Mouse (Mus musculus): Measurements from ENCODE around the gene Cox5a. TPM values are rescaled to one million over a fixed set of nuclear protein-coding genes. Genes with fewer than 3 reads are reported as not detected.

Gene Cox5a
- polyA plus RNA-seq, 2 experiments: 121 to 317 TPM

DNA sequence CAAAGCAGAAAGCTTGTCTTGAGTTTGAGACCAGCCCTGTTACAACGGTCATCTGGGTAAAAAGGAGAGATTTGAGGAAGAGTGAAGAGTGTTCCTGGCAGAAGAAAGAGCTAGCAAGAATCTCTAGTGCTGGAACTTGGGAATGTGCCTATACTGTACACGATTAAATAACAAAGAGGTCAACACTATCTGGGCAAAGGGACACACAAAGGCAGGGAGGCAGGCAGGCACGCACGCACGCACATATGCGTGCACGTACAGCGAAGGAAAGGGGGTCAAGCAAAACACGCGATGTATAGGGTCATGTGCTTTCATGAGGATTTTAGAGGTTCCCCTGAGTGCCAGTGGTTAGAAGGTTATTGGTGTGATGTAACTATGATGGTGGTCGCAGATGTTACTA, 32.0 kb downstream of the Cox5a start:
- H3K4me1 ChIP-seq (replicated peaks; ENCODE audit: control insufficient read depth in 2 of 2, insufficient read depth in 2 of 2, low read length in 1 of 2): peaks cover 0 to 6% of the 10 kb centered on the region in 2 experiments; a peak in 3 of 4 replicates
- H3K27me3 ChIP-seq (ENCODE audit: control insufficient read depth, insufficient read depth, low read length): no peaks in the 10 kb centered on the region
- H3K4me2 ChIP-seq (ENCODE audit: low read depth): peak overlapping the region; percentile 79
- H3K36me3 ChIP-seq (replicated peaks; ENCODE audit: control insufficient read depth, insufficient read depth, low read depth): no peaks in the 10 kb centered on the region
- no peak for TF ChIP-seq CTCF (IDR thresholded peaks at IDR 0.05; ENCODE audit: low read depth)
- no peak for TF ChIP-seq EP300 (IDR thresholded peaks at IDR 0.05; ENCODE audit: low read depth)
- no peak overlapping the region for H3K4me3 ChIP-seq (ENCODE audit: insufficient read depth in 1 of 2, low read depth in 2 of 2, low read length in 2 of 2)
- H3K9ac ChIP-seq (replicated peaks): no peak overlapping the region
- DNase-seq (ENCODE audit: low read depth in 3 of 3, low spot score in 3 of 3) (no peak), ATAC-seq (ENCODE audit: insufficient read depth) (no peak)
- no peaks in the 10 kb centered on the region for H3K9me3 ChIP-seq (ENCODE audit: control insufficient read depth, low read length)
- WGBS (ENCODE audit: insufficient replicate concordance): 71% methylated on average over 11 of the region's 11 CpGs
- no peak overlapping the region for H3K27ac ChIP-seq

DNA sequence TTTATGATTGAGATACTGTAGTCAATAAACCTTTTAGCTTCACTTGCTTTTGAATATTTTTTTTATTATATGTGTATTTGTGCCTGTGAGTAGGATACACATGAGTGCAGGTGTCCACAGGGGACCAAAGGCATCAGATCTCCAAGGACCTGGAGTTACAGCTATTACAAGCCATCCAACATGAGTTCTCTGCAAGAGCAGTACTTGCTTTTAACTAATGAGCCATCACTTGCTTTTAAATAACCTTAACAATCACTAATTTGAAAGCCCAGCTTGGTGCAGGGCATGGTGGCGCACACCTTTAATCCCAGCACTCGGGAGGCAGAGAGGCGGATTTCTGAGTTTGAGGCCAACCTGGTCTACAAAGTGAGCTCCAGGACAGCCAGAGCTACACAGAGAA, 33.7 kb downstream of the Cox5a start:
- H3K4me1 ChIP-seq (replicated peaks; ENCODE audit: control insufficient read depth in 2 of 2, insufficient read depth in 2 of 2, low read length in 1 of 2): peaks cover 0 to 6% of the 10 kb centered on the region in 2 experiments; a peak in 3 of 4 replicates
- H3K4me3 ChIP-seq (ENCODE audit: insufficient read depth in 1 of 2, low read depth in 2 of 2, low read length in 2 of 2): no peak overlapping the region
- H3K36me3 ChIP-seq (replicated peaks; ENCODE audit: control insufficient read depth, insufficient read depth, low read depth): no peaks in the 10 kb centered on the region
- no peak overlapping the region for H3K4me2 ChIP-seq (ENCODE audit: low read depth)
- H3K9me3 ChIP-seq (ENCODE audit: control insufficient read depth, low read length): no peaks in the 10 kb centered on the region
- no peak overlapping the region for H3K9ac ChIP-seq (replicated peaks)
- DNase-seq (ENCODE audit: low read depth in 3 of 3, low spot score in 3 of 3) (no peak), ATAC-seq (ENCODE audit: insufficient read depth) (no peak)
- no peaks in the 10 kb centered on the region for H3K27me3 ChIP-seq (ENCODE audit: control insufficient read depth, insufficient read depth, low read length)
- WGBS (ENCODE audit: insufficient replicate concordance): 56% methylated on average over 3 of the region's 3 CpGs
- H3K27ac ChIP-seq: no peak overlapping the region
- TF ChIP-seq CTCF (IDR thresholded peaks at IDR 0.05; ENCODE audit: low read depth) (no peak), EP300 (IDR thresholded peaks at IDR 0.05; ENCODE audit: low read depth) (no peak)

DNA sequence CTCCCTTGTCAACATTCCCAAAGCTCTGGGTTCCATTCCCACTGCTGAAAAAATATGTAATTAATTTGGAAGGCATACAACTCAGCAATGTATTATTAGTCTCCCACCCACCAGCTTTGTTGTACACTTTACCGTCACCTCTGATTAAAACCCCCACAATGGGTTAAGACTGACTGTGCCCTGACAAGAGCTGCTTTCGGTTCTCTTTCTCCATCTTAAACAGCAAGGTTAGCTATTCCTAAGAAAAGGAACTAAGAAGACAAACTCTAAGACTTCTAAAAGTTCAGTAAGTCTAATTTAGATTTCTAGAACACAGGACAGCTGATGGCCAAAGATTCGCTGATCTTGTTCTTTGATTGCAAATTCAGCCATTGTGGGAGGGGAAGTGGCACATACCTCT, 36.1 kb downstream of the Cox5a start:
- Histone ChIP-seq H3K4me1 (replicated peaks; ENCODE audit: control insufficient read depth in 2 of 2, insufficient read depth in 2 of 2, low read length in 1 of 2) (peaks cover 14 to 15% of the 10 kb centered on the region in 2 experiments), H3K4me2 (ENCODE audit: low read depth) (no peak overlapping the region), H3K27ac (no peak overlapping the region), H3K9ac (replicated peaks) (no peak overlapping the region), H3K4me3 (ENCODE audit: insufficient read depth in 1 of 2, low read depth in 2 of 2, low read length in 2 of 2) (no peak overlapping the region), H3K36me3 (replicated peaks; ENCODE audit: control insufficient read depth, insufficient read depth, low read depth) (no peaks in the 10 kb centered on the region), H3K27me3 (ENCODE audit: control insufficient read depth, insufficient read depth, low read length) (no peaks in the 10 kb centered on the region), H3K9me3 (ENCODE audit: control insufficient read depth, low read length) (no peaks in the 10 kb centered on the region)
- DNase-seq (ENCODE audit: low read depth in 3 of 3, low spot score in 3 of 3) (no peak), ATAC-seq (ENCODE audit: insufficient read depth) (no peak)
- WGBS (ENCODE audit: insufficient replicate concordance): 52% methylated on average over 3 of the region's 3 CpGs
- TF ChIP-seq EP300 (IDR thresholded peaks at IDR 0.05; ENCODE audit: low read depth) (no peak), CTCF (IDR thresholded peaks at IDR 0.05; ENCODE audit: low read depth) (no peak)

DNA sequence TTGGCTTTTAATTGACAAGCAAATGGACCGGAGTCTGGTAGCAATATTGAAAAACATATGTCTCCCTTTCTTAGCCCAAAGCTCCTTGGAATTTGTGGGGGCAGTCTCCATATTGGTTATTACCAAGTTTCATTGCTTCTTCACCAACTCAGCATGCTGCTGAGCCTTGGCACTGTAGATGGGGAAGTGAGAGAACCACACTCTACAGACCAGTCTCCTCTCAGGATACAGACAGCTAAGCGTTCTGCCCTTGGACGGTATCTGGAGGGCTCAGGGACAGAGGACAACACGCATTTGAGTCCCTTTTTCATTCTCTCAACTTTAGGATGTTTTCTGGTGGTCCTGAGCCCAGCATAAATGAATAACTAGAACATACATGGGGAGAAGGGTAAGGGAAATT, 37.6 kb downstream of the Cox5a start:
- Histone ChIP-seq H3K27ac (no peak overlapping the region), H3K9me3 (ENCODE audit: control insufficient read depth, low read length) (no peaks in the 10 kb centered on the region), H3K4me2 (ENCODE audit: low read depth) (no peak overlapping the region), H3K9ac (replicated peaks) (no peak overlapping the region), H3K4me3 (ENCODE audit: insufficient read depth in 1 of 2, low read depth in 2 of 2, low read length in 2 of 2) (no peak overlapping the region), H3K27me3 (ENCODE audit: control insufficient read depth, insufficient read depth, low read length) (no peaks in the 10 kb centered on the region), H3K36me3 (replicated peaks; ENCODE audit: control insufficient read depth, insufficient read depth, low read depth) (no peaks in the 10 kb centered on the region), H3K4me1 (replicated peaks; ENCODE audit: control insufficient read depth in 2 of 2, insufficient read depth in 2 of 2, low read length in 1 of 2) (peaks cover 16 to 18% of the 10 kb centered on the region in 2 experiments)
- WGBS (ENCODE audit: insufficient replicate concordance): 57% methylated on average over 4 of the region's 4 CpGs
- no peak for TF ChIP-seq CTCF (IDR thresholded peaks at IDR 0.05; ENCODE audit: low read depth)
- TF ChIP-seq EP300 (IDR thresholded peaks at IDR 0.05; ENCODE audit: low read depth): no peak
- ATAC-seq (ENCODE audit: insufficient read depth) (no peak), DNase-seq (ENCODE audit: low read depth in 3 of 3, low spot score in 3 of 3) (no peak)

DNA sequence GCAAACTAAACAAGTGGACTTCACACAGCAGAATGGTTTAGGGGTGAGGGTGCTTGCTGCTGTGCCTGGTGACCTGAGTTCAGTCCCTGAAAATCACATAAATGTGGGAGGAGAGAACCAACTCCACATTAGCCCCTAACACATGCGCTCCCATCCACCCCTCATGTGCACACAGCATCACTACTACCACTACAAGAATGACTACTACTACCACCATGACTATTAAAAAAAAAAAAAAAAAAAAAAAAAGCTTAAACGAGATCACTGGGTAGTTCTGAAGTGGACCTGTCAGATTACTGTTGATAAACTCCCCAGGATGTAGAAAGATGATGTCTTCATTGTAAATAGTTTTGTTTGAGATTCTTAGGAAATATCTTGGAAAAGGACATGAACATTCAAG, 38.5 kb downstream of the Cox5a start:
- TF ChIP-seq EP300 (IDR thresholded peaks at IDR 0.05; ENCODE audit: low read depth) (no peak), CTCF (IDR thresholded peaks at IDR 0.05; ENCODE audit: low read depth) (no peak)
- no peak overlapping the region for H3K4me2 ChIP-seq (ENCODE audit: low read depth)
- H3K9ac ChIP-seq (replicated peaks): no peak overlapping the region
- peaks cover 16 to 18% of the 10 kb centered on the region in 2 experiments for H3K4me1 ChIP-seq (replicated peaks; ENCODE audit: control insufficient read depth in 2 of 2, insufficient read depth in 2 of 2, low read length in 1 of 2)
- no peaks in the 10 kb centered on the region for H3K9me3 ChIP-seq (ENCODE audit: control insufficient read depth, low read length)
- no peaks in the 10 kb centered on the region for H3K27me3 ChIP-seq (ENCODE audit: control insufficient read depth, insufficient read depth, low read length)
- no peak overlapping the region for H3K27ac ChIP-seq
- no peak for DNase-seq (ENCODE audit: low read depth in 3 of 3, low spot score in 3 of 3)
- WGBS (ENCODE audit: insufficient replicate concordance): 42% methylated on average over 2 of the region's 2 CpGs
- no peaks in the 10 kb centered on the region for H3K36me3 ChIP-seq (replicated peaks; ENCODE audit: control insufficient read depth, insufficient read depth, low read depth)
- ATAC-seq (ENCODE audit: insufficient read depth): no peak
- no peak overlapping the region for H3K4me3 ChIP-seq (ENCODE audit: insufficient read depth in 1 of 2, low read depth in 2 of 2, low read length in 2 of 2)

Measured in liver, embryonic 14.5 days (tissue).